ENCODE assay signal across 8 mouse cellular contexts in the genomic region with DNA sequence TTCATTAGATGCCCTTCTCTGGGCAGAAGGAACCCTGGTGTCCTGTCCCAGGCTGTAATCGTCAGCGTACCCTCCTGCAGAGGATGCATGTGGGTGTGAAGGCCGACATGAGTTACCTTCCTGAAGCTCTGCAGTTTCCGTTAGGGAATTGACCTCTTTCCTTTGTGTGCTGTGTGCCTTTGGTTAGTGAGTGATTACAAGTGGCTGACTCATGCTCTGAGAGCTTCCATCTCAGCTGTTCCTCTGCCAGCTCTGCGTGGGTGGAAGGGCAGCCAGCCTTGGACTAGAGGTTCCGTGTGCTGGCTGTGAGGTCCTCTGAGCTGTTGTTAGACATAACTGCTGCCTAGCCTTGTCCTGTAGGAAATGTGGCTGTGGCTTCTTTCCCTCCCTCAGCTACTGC.
DNase-seq lines count a peak whose midpoint lies in the region; ATAC-seq and TF ChIP-seq lines count a peak whose summit lies in the region.

No protein-coding gene starts in this region.

- peak overlapping the region; percentile 68 for H3K27ac ChIP-seq in layer of hippocampus, adult 2 months
- no peak overlapping the region for H3K27ac ChIP-seq in liver, embryonic 15.5 days (replicated peaks)
- H3K27ac ChIP-seq in stomach, embryonic 15.5 days = no peak overlapping the region; the same call in 1 of the 2 replicates

- WGBS in liver, embryonic 15.5 days (ENCODE audit: insufficient replicate concordance) = 12% methylated on average over 6 of the region's 6 CpGs
- 43% methylated on average over 6 of the region's 6 CpGs for WGBS in stomach, embryonic 15.5 days

- H3K4me2 ChIP-seq in liver, embryonic 15.5 days = no peak overlapping the region
- no peak overlapping the region for H3K4me2 ChIP-seq in stomach, embryonic 15.5 days

- peak; percentile 55; the same call in 1 of the 2 replicates for ATAC-seq in liver, embryonic 15.5 days (ENCODE audit: insufficient read depth)
- peak; percentile 68; the same call in 1 of the 2 replicates for ATAC-seq in stomach, embryonic 15.5 days (ENCODE audit: insufficient read depth, low FRiP score, low read depth)

- H3K4me3 ChIP-seq in layer of hippocampus, adult 2 months = no peak overlapping the region
- no peak overlapping the region for H3K4me3 ChIP-seq in liver, embryonic 15.5 days (replicated peaks)
- H3K4me3 ChIP-seq in stomach, embryonic 15.5 days (replicated peaks) = no peak overlapping the region

- no peak for TF ChIP-seq CTCF in layer of hippocampus, adult 2 months (conservative IDR thresholded peaks at IDR 0.05)

- H3K9ac ChIP-seq in liver, embryonic 15.5 days = no peak overlapping the region
- no peak overlapping the region for H3K9ac ChIP-seq in stomach, embryonic 15.5 days

- H3K27me3 ChIP-seq in liver, embryonic 15.5 days = no peaks in the 10 kb centered on the region
- H3K27me3 ChIP-seq in stomach, embryonic 15.5 days (replicated peaks) = no peaks in the 10 kb centered on the region

- DNase-seq in layer of hippocampus, adult 2 months (ENCODE audit: low spot score in 2 of 2) = no peak
- no peak for DNase-seq in layer of hippocampus, adult 9-10 months (ENCODE audit: low spot score)
- peak; percentile 89 for DNase-seq in adrenal gland, adult 2 months
- peak; percentile 91 for DNase-seq in fibroblast of lung, adult 2 months (ENCODE audit: low read depth)
- peak; percentile 78 for DNase-seq in heart, postnatal 4 days
- DNase-seq in embryo, embryonic 10.5 days (ENCODE audit: low spot score) = no peak

- H3K9me3 ChIP-seq in liver, embryonic 15.5 days (replicated peaks) = no peaks in the 10 kb centered on the region
- no peaks in the 10 kb centered on the region for H3K9me3 ChIP-seq in stomach, embryonic 15.5 days

- peaks cover 49% of the 10 kb centered on the region for H3K4me1 ChIP-seq in liver, embryonic 15.5 days (replicated peaks)
- no peaks in the 10 kb centered on the region for H3K4me1 ChIP-seq in stomach, embryonic 15.5 days

- no peaks in the 10 kb centered on the region for H3K36me3 ChIP-seq in liver, embryonic 15.5 days (replicated peaks)
- no peaks in the 10 kb centered on the region for H3K36me3 ChIP-seq in stomach, embryonic 15.5 days

Comparison
In these comparisons a context has a peak if more than half of its experiments do, and no peak if none do; other contexts are left out.
1. DNase-seq: peak in adrenal gland, adult 2 months (single experiment), fibroblast of lung, adult 2 months (single experiment) and heart, postnatal 4 days (single experiment); none in layer of hippocampus, adult 2 months (0 of 2), layer of hippocampus, adult 9-10 months (single experiment) and embryo, embryonic 10.5 days (single experiment).